Mouse (Mus musculus) midbrain, embryonic 16.5 days (tissue): ENCODE data around the gene Atp5g2. TPM values are rescaled to one million over a fixed set of nuclear protein-coding genes. Genes with fewer than 3 reads are reported as not detected.

Source experiments
- ATAC-seq: fragments of 200-750 bp; cut with Nextera tagmentation; 2 replicates; pipeline ENCODE4 v1.8.0; 2017; ENCODE audit warnings: moderate TSS enrichment
- H3K27ac ChIP-seq: fragments of 300-500 bp; sonication (generic); 2 replicates; pipeline ENCODE4 v1.5.1; 2014; ENCODE audit warnings: mild to moderate bottlenecking, low read length, mixed read lengths
- H3K27me3 ChIP-seq: fragments of 300-500 bp; sonication (generic); 2 replicates; pipeline ENCODE4 v1.6.1; 2014; ENCODE audit warnings: low read depth, low read length, mixed read lengths; ENCODE audit not compliant: control insufficient read depth, insufficient read depth
- H3K36me3 ChIP-seq: fragments of 300-500 bp; sonication (generic); 2 replicates; pipeline ENCODE4 v1.6.1; 2014; ENCODE audit warnings: mild to moderate bottlenecking, low read length, moderate library complexity, mixed read lengths; ENCODE audit not compliant: control insufficient read depth, insufficient read depth
- H3K4me1 ChIP-seq: fragments of 300-500 bp; sonication (generic); 2 replicates; pipeline ENCODE4 v1.6.1; 2014; ENCODE audit warnings: mild to moderate bottlenecking, low read length, mixed read lengths; ENCODE audit not compliant: control insufficient read depth, insufficient read depth
- H3K4me2 ChIP-seq: fragments of 300-500 bp; sonication (generic); 2 replicates; pipeline ENCODE4 v1.6.1; 2014; ENCODE audit warnings: mild to moderate bottlenecking, low read length, mixed read lengths
- H3K4me3 ChIP-seq: fragments of 300-500 bp; sonication (generic); 2 replicates; pipeline ENCODE4 v1.5.1; 2014; ENCODE audit warnings: low read depth, mild to moderate bottlenecking, low read length, moderate library complexity, mixed read lengths
- H3K9ac ChIP-seq: fragments of 300-500 bp; sonication (generic); 2 replicates; pipeline ENCODE4 v1.6.1; 2014; ENCODE audit warnings: low read depth, low read length, mixed read lengths
- H3K9me3 ChIP-seq: fragments of 300-500 bp; sonication (generic); replicated peaks from 2 replicates; pipeline ENCODE4 v1.6.1; 2014; ENCODE audit warnings: mild to moderate bottlenecking, low read length, mixed read lengths; ENCODE audit not compliant: control insufficient read depth, poor library complexity, severe bottlenecking
- WGBS: fragments of 180-500 bp; shearing (Covaris S2); extraction: QIAGEN DNeasy Blood & Tissue Kit; methylation state at CpG from one replicate; pipeline ENCODE4 v1.1.7; 2014; 5-methylcytosine and 5-hydroxymethylcytosine counted together
- polyA plus RNA-seq: library from polyadenylated mRNA; unstranded; fragments of >200 nt; fragmentation: Nextera tagmentation; extraction: Ambion mirVana; gene quantifications from 2 replicates; pipeline ENCODE4 v1.2.1, GENCODE M21; 2015

Gene Atp5g2
- polyA plus RNA-seq, 1 experiment from 2014 or later, result 49.8 TPM

GRCm38 (mm10) chr15:102698193-102698592 is 26.0 kb upstream of the Atp5g2 start:
- H3K36me3 ChIP-seq, result no peaks in the 10 kb centered on the region
- peaks cover 15% of the 10 kb centered on the region for H3K4me1 ChIP-seq
- no peak overlapping the region for H3K4me3 ChIP-seq
- WGBS, result 2% methylated on average over 11 of the region's 11 CpGs
- no peak overlapping the region for H3K27ac ChIP-seq
- no peak overlapping the region for H3K4me2 ChIP-seq
- no peaks in the 10 kb centered on the region for H3K9me3 ChIP-seq
- no peak for ATAC-seq
- H3K9ac ChIP-seq, result no peak overlapping the region
- peaks cover 34% of the 10 kb centered on the region for H3K27me3 ChIP-seq

DNA sequence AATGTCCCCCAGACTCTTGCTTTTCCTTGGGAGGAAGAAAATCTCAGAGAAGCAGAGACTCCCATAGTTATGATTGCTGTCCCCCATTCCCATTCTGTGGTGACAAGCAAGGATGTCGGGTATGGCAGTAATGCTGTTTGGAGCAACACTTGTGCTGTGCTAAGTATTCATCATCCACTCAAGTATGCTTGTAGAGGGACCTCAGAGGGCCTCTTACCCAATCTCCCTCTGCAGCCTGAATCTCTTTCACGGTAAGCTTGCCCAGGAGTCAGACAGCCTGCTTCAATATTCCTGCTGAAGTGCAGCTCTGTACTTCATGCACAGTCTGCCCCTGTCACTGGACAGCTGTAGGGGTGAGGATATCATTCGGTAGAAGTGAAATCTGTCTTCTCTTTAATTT is 24.7 kb upstream of the Atp5g2 start:
- peaks cover 34% of the 10 kb centered on the region for H3K27me3 ChIP-seq
- no peak overlapping the region for H3K27ac ChIP-seq
- H3K9ac ChIP-seq, result no peak overlapping the region
- no peak for ATAC-seq
- no peak overlapping the region for H3K4me2 ChIP-seq
- no peaks in the 10 kb centered on the region for H3K9me3 ChIP-seq
- WGBS, result 34% methylated on average over 3 of the region's 3 CpGs
- peaks cover 20% of the 10 kb centered on the region for H3K4me1 ChIP-seq
- no peak overlapping the region for H3K4me3 ChIP-seq
- H3K36me3 ChIP-seq, result no peaks in the 10 kb centered on the region

- peak overlapping the region; percentile 50 for H3K4me3 ChIP-seq
- no peaks in the 10 kb centered on the region for H3K36me3 ChIP-seq
- peaks cover 21% of the 10 kb centered on the region for H3K4me1 ChIP-seq
- no peaks in the 10 kb centered on the region for H3K9me3 ChIP-seq
- ATAC-seq, result peak; percentile 83
- H3K9ac ChIP-seq, result peak overlapping the region; percentile 72
- peak overlapping the region; percentile 89 for H3K27ac ChIP-seq
- peak overlapping the region; percentile 65 for H3K4me2 ChIP-seq
- WGBS, result under 1% methylated on average over 11 of the region's 11 CpGs
- peaks cover 34% of the 10 kb centered on the region for H3K27me3 ChIP-seq
Observed at GRCm38 (mm10) chr15:102693600-102693999, 21.4 kb upstream of the Atp5g2 start.

GRCm38 (mm10) chr15:102692991-102693411 is 20.8 kb upstream of the Atp5g2 start:
- Histone ChIP-seq H3K27me3 (peaks cover 33% of the 10 kb centered on the region), H3K4me1 (peaks cover 21% of the 10 kb centered on the region)
- WGBS, result 0% methylated on average over 32 of the region's 32 CpGs

GRCm38 (mm10) chr15:102692321-102692804 is 20.2 kb upstream of the Atp5g2 start:
- H3K4me1 ChIP-seq, result peaks cover 21% of the 10 kb centered on the region
- H3K9me3 ChIP-seq, result no peaks in the 10 kb centered on the region
- WGBS, result 3% methylated on average over 25 of the region's 26 CpGs
- peak overlapping the region; percentile 72 for H3K9ac ChIP-seq
- H3K36me3 ChIP-seq, result no peaks in the 10 kb centered on the region
- peaks cover 26% of the 10 kb centered on the region for H3K27me3 ChIP-seq
- peak; percentile 61 for ATAC-seq
- H3K27ac ChIP-seq, result peak overlapping the region; percentile 89
- peak overlapping the region; percentile 50 for H3K4me3 ChIP-seq
- H3K4me2 ChIP-seq, result peak overlapping the region; percentile 65

More at GRCm38 (mm10) chr15:102692991-102693411, 20.8 kb upstream of the Atp5g2 start:
- peak; percentile 84 for ATAC-seq
- Histone ChIP-seq H3K4me2 (peak overlapping the region; percentile 65), H3K4me3 (peak overlapping the region; percentile 50), H3K9ac (peak overlapping the region; percentile 72), H3K9me3 (no peaks in the 10 kb centered on the region), H3K36me3 (no peaks in the 10 kb centered on the region), H3K27ac (peak overlapping the region; percentile 89)

DNA sequence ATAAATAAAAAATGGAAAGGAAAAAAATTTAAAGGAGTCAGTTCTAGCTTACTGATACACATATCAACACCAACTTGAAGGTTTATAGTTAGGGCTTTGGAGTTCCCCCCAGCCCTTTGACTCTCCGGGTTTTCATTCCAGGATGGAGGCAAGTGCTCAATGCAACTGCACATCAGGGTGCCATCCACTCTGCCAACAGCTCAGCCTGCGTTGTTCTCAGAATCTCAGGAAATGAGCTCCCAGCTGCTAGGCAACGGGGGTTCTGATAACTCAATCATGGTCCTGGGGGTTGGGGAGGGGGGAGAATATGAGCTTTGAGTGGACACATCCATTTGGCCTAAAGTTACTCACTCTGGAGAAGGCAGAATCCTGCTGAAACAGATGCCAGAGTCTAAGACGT is 13.6 kb upstream of the Atp5g2 start:
- 10% methylated on average over 4 of the region's 4 CpGs for WGBS

GRCm38 (mm10) chr15:102683670-102684069 is 11.5 kb upstream of the Atp5g2 start:
- no peaks in the 10 kb centered on the region for H3K36me3 ChIP-seq
- ATAC-seq, result no peak
- H3K4me1 ChIP-seq, result peaks cover 4% of the 10 kb centered on the region
- H3K4me2 ChIP-seq, result no peak overlapping the region
- H3K9me3 ChIP-seq, result no peaks in the 10 kb centered on the region
- no peaks in the 10 kb centered on the region; the same call in 1 of the 2 replicates for H3K27me3 ChIP-seq
- H3K27ac ChIP-seq, result no peak overlapping the region
- WGBS, result 10% methylated on average over 1 of the region's 1 CpGs
- H3K9ac ChIP-seq, result no peak overlapping the region
- H3K4me3 ChIP-seq, result no peak overlapping the region

More for the DNA sequence above, 13.6 kb upstream of the Atp5g2 start:
- H3K36me3 ChIP-seq, result no peaks in the 10 kb centered on the region
- H3K27me3 ChIP-seq, result no peaks in the 10 kb centered on the region; the same call in 1 of the 2 replicates
- H3K4me1 ChIP-seq, result peaks cover 4% of the 10 kb centered on the region
- H3K9me3 ChIP-seq, result no peaks in the 10 kb centered on the region
- no peak overlapping the region for H3K4me3 ChIP-seq
- no peak overlapping the region for H3K27ac ChIP-seq
- no peak overlapping the region for H3K9ac ChIP-seq
- H3K4me2 ChIP-seq, result no peak overlapping the region
- peak; percentile 47; the same call in 1 of the 2 replicates for ATAC-seq

GRCm38 (mm10) chr15:102676345-102676744 is 4.2 kb upstream of the Atp5g2 start:
- no peak overlapping the region for H3K4me3 ChIP-seq
- H3K4me1 ChIP-seq, result peaks cover 23% of the 10 kb centered on the region
- H3K27ac ChIP-seq, result no peak overlapping the region
- no peak overlapping the region for H3K4me2 ChIP-seq
- no peak for ATAC-seq
- H3K9ac ChIP-seq, result no peak overlapping the region
- H3K27me3 ChIP-seq, result no peaks in the 10 kb centered on the region
- H3K36me3 ChIP-seq, result no peaks in the 10 kb centered on the region
- WGBS, result 91% methylated on average over 2 of the region's 2 CpGs
- no peaks in the 10 kb centered on the region for H3K9me3 ChIP-seq

GRCm38 (mm10) chr15:102673548-102673947 is 1.4 kb upstream of the Atp5g2 start:
- Histone ChIP-seq H3K4me1 (peaks cover 35% of the 10 kb centered on the region), H3K27ac (peak overlapping the region; percentile 97), H3K9ac (peak overlapping the region; percentile 14; the same call in 1 of the 2 replicates), H3K27me3 (no peaks in the 10 kb centered on the region), H3K36me3 (no peaks in the 10 kb centered on the region), H3K4me3 (peak overlapping the region; percentile 32), H3K4me2 (peak overlapping the region; percentile 75), H3K9me3 (no peaks in the 10 kb centered on the region)
- ATAC-seq, result peak; percentile 57
- 3% methylated on average over 10 of the region's 10 CpGs for WGBS
